In genomic region chr1:131733474-131734180, GRCm38 (mm10) we compare ENCODE assay signal across 26 mouse cellular contexts. TPM values are rescaled to one million over a fixed set of nuclear protein-coding genes. Genes with fewer than 3 reads are reported as not detected.
A peak's percentile ranks its signal among the peaks of the same experiment; 100 is the strongest.
DNase-seq lines count a peak whose midpoint lies in the region; ATAC-seq and TF ChIP-seq lines count a peak whose summit lies in the region.
"Had no signal": no experiment of that assay in that cellular context is flagged by ENCODE, and none has a peak within 500 bp of the region (broad histone marks: within the 10 kb centered on the region; RNA-seq: fewer than 3 reads in every experiment).

No protein-coding gene starts in this region.

- no peak for TF ChIP-seq EP300 in lung, postnatal 0 days (IDR thresholded peaks at IDR 0.05)

- no peak overlapping the region for H3K4me2 ChIP-seq in hindbrain, postnatal 0 days (ENCODE audit: low read depth, low read length)
- no peak overlapping the region for H3K4me2 ChIP-seq in hindbrain, embryonic 11.5 days (replicated peaks; ENCODE audit: low read depth, low read length)
- H3K4me2 ChIP-seq in kidney, postnatal 0 days (ENCODE audit: low read length) = no peak overlapping the region
- no peak overlapping the region for H3K4me2 ChIP-seq in lung, postnatal 0 days (replicated peaks; ENCODE audit: low read depth, low read length)
- H3K4me2 ChIP-seq: heart, embryonic 15.5 days had no signal

- H3K9me3 ChIP-seq in hindbrain, postnatal 0 days (ENCODE audit: low read length) = no peaks in the 10 kb centered on the region
- no peaks in the 10 kb centered on the region for H3K9me3 ChIP-seq in hindbrain, embryonic 11.5 days (ENCODE audit: control insufficient read depth, low read length)
- no peaks in the 10 kb centered on the region for H3K9me3 ChIP-seq in kidney, postnatal 0 days (replicated peaks; ENCODE audit: low read length)
- H3K9me3 ChIP-seq in lung, postnatal 0 days (ENCODE audit: low read length) = no peaks in the 10 kb centered on the region
- H3K9me3 ChIP-seq: heart, embryonic 15.5 days; limb, embryonic 10.5 days; megakaryocyte, embryonic 14.5 days had no signal

- no peak overlapping the region for H3K4me3 ChIP-seq in hindbrain, postnatal 0 days (ENCODE audit: low read length)
- H3K4me3 ChIP-seq in hindbrain, embryonic 11.5 days (ENCODE audit: low read depth, low read length) = no peak overlapping the region
- H3K4me3 ChIP-seq in kidney, postnatal 0 days (replicated peaks; ENCODE audit: low read depth, low read length) = no peak overlapping the region
- H3K4me3 ChIP-seq in lung, postnatal 0 days (ENCODE audit: low read depth, low read length) = no peak overlapping the region
- H3K4me3 ChIP-seq: heart, embryonic 15.5 days; left cerebral cortex, adult 2 months; limb, embryonic 10.5 days; megakaryocyte, embryonic 14.5 days had no signal

- H3K9ac ChIP-seq in hindbrain, postnatal 0 days (replicated peaks; ENCODE audit: low read length) = no peak overlapping the region
- H3K9ac ChIP-seq in hindbrain, embryonic 11.5 days (ENCODE audit: low read depth, low read length) = no peak overlapping the region
- no peak overlapping the region for H3K9ac ChIP-seq in kidney, postnatal 0 days (ENCODE audit: low read depth, low read length)
- H3K9ac ChIP-seq in lung, postnatal 0 days (replicated peaks; ENCODE audit: low read depth) = no peak overlapping the region
- H3K9ac ChIP-seq: heart, embryonic 15.5 days; liver, postnatal 0 days had no signal

- 46% methylated on average over 13 of the region's 13 CpGs for WGBS in hindbrain, postnatal 0 days
- WGBS in hindbrain, embryonic 11.5 days = 55% methylated on average over 13 of the region's 13 CpGs
- 44% methylated on average over 13 of the region's 13 CpGs for WGBS in kidney, postnatal 0 days
- 74% methylated on average over 13 of the region's 13 CpGs for WGBS in lung, postnatal 0 days

- H3K36me3 ChIP-seq in hindbrain, postnatal 0 days (ENCODE audit: insufficient read depth, low read length) = no peaks in the 10 kb centered on the region
- H3K36me3 ChIP-seq in hindbrain, embryonic 11.5 days (ENCODE audit: control insufficient read depth, insufficient read depth, low read length) = no peaks in the 10 kb centered on the region
- no peaks in the 10 kb centered on the region for H3K36me3 ChIP-seq in kidney, postnatal 0 days (ENCODE audit: insufficient read depth, low read length)
- H3K36me3 ChIP-seq in lung, postnatal 0 days (ENCODE audit: insufficient read depth, low read length) = no peaks in the 10 kb centered on the region
- H3K36me3 ChIP-seq: heart, embryonic 15.5 days; limb, embryonic 10.5 days had no signal

- no peak overlapping the region for H3K27ac ChIP-seq in hindbrain, postnatal 0 days
- H3K27ac ChIP-seq in hindbrain, embryonic 11.5 days (ENCODE audit: low read depth, low read length) = no peak overlapping the region
- H3K27ac ChIP-seq in kidney, postnatal 0 days = peak overlapping the region; percentile 70
- H3K27ac ChIP-seq in lung, postnatal 0 days (ENCODE audit: low read length) = no peak overlapping the region
- H3K27ac ChIP-seq: heart, embryonic 15.5 days; left cerebral cortex, adult 2 months; limb, embryonic 10.5 days had no signal

- no peaks in the 10 kb centered on the region for H3K27me3 ChIP-seq in hindbrain, postnatal 0 days (ENCODE audit: insufficient read depth, low read length)
- no peaks in the 10 kb centered on the region for H3K27me3 ChIP-seq in hindbrain, embryonic 11.5 days (ENCODE audit: control insufficient read depth, insufficient read depth, low read length)
- H3K27me3 ChIP-seq in kidney, postnatal 0 days (ENCODE audit: insufficient read depth, low read length) = no peaks in the 10 kb centered on the region
- no peaks in the 10 kb centered on the region for H3K27me3 ChIP-seq in lung, postnatal 0 days (replicated peaks; ENCODE audit: insufficient read depth, low read length)
- H3K27me3 ChIP-seq: heart, embryonic 15.5 days had no signal

- ATAC-seq in hindbrain, postnatal 0 days = 0 out of 2 replicates have a peak, but pooled peaks have one; percentile 15
- ATAC-seq in hindbrain, embryonic 11.5 days (ENCODE audit: low FRiP score) = no peak
- ATAC-seq in kidney, postnatal 0 days (replicated peaks; ENCODE audit: low FRiP score, low read depth) = peak; percentile 48; the same call in 1 of the 2 replicates
- ATAC-seq in lung, postnatal 0 days = no peak
- ATAC-seq in megakaryocyte, adult 5-6 weeks (ENCODE audit: poor library complexity, severe bottlenecking) = no peak
- ATAC-seq: forebrain, embryonic 14.5 days; liver, postnatal 0 days; midbrain, embryonic 16.5 days had no signal

- no peak for DNase-seq in hindbrain, postnatal 0 days (ENCODE audit: low spot score)
- DNase-seq in hindbrain, embryonic 11.5 days (ENCODE audit: low spot score) = no peak
- DNase-seq in kidney, adult 18-20 months = peak; percentile 54
- DNase-seq in kidney, postnatal 0 days (ENCODE audit: low spot score) = peak; percentile 19
- DNase-seq in gastrocnemius, postnatal 4 days (ENCODE audit: low spot score in 2 of 2) = no peak
- DNase-seq in lung, postnatal 0 days (ENCODE audit: low spot score) = no peak
- DNase-seq: adrenal gland, postnatal 10 days; B cell, adult 2 months; cerebellum, adult 9-10 months; gastrocnemius, postnatal 10 days; heart, adult 18-20 months; liver, postnatal 0 days; lung, postnatal 14 days; right cerebral cortex, postnatal 4 days; thymus, postnatal 14 days had no signal

- no peaks in the 10 kb centered on the region for H3K4me1 ChIP-seq in hindbrain, postnatal 0 days (ENCODE audit: insufficient read depth, low read length)
- no peaks in the 10 kb centered on the region for H3K4me1 ChIP-seq in hindbrain, embryonic 11.5 days (replicated peaks; ENCODE audit: control insufficient read depth, insufficient read depth, low read length)
- peaks cover 10% of the 10 kb centered on the region; the same call in 1 of the 2 replicates for H3K4me1 ChIP-seq in kidney, postnatal 0 days (replicated peaks; ENCODE audit: insufficient read depth, low read length)
- no peaks in the 10 kb centered on the region for H3K4me1 ChIP-seq in lung, postnatal 0 days (ENCODE audit: insufficient read depth, low read depth, low read length)
- H3K4me1 ChIP-seq: limb, embryonic 10.5 days had no signal

- no peak for TF ChIP-seq CTCF in hindbrain, postnatal 0 days (IDR thresholded peaks at IDR 0.05; ENCODE audit: low read depth)
- no peak for TF ChIP-seq CTCF in kidney, postnatal 0 days (IDR thresholded peaks at IDR 0.05; ENCODE audit: low read depth)
- TF ChIP-seq CTCF in lung, postnatal 0 days (IDR thresholded peaks at IDR 0.05) = no peak

RNA-seq across cellular contexts. Expression of gene Slc26a9, which starts 10.2 kb away (rescaled TPM):
- total RNA-seq in hindbrain, postnatal 0 days (2014; rRNA removed) = 0.07 and 0.37 TPM in 2 replicates
- 0.09 and 0.10 TPM in 2 replicates for polyA plus RNA-seq in hindbrain, postnatal 0 days (2015; fragmentation: Nextera tagmentation; extraction: Ambion mirVana)
- polyA plus RNA-seq in hindbrain, embryonic 11.5 days (2014; fragmentation: Nextera tagmentation; extraction: Ambion mirVana) = 0.15 and 0.38 TPM in 2 replicates
- 0.09 and 0.20 TPM in 2 replicates for polyA plus RNA-seq in kidney, postnatal 0 days (2015; fragmentation: Nextera tagmentation; extraction: Ambion mirVana)
- under 1 TPM in 1 of 2 experiments, not detected in 1; 0.39 TPM for total RNA-seq in gastrocnemius, postnatal 4 days (2021)
- polyA plus RNA-seq in lung, postnatal 0 days (2015; fragmentation: Nextera tagmentation; extraction: Ambion mirVana) = 10.9 and 12.3 TPM in 2 replicates
- total RNA-seq in megakaryocyte, adult 5-6 weeks (2015) = not detected in 2 replicates
- not detected in 2 replicates for total RNA-seq in megakaryocyte, adult 5-6 weeks (2017)
- total RNA-seq: common myeloid progenitor, adult 5-6 weeks; gastrocnemius, postnatal 10 days; hematopoietic stem cell, adult 5-6 weeks; neutrophil, adult 5-6 weeks had no signal
- polyA plus RNA-seq: limb, embryonic 10.5 days; liver, adult 2 months; liver, postnatal 0 days had no signal

RNA-seq across cellular contexts. Expression of gene Rab7b, which starts 45.1 kb away (rescaled TPM):
- 0.10 and 2.8 TPM in 2 replicates for total RNA-seq in hindbrain, postnatal 0 days (2014; rRNA removed)
- 1.2 and 1.6 TPM in 2 replicates for polyA plus RNA-seq in hindbrain, postnatal 0 days (2015; fragmentation: Nextera tagmentation; extraction: Ambion mirVana)
- 0.91 and 1.6 TPM in 2 replicates for polyA plus RNA-seq in hindbrain, embryonic 11.5 days (2014; fragmentation: Nextera tagmentation; extraction: Ambion mirVana)
- polyA plus RNA-seq in kidney, postnatal 0 days (2015; fragmentation: Nextera tagmentation; extraction: Ambion mirVana) = 1.7 and 2.1 TPM in 2 replicates
- 10 to 100 TPM; 13.2 to 13.3 TPM for total RNA-seq in gastrocnemius, postnatal 4 days (2021)
- 3.8 and 4.0 TPM in 2 replicates for polyA plus RNA-seq in lung, postnatal 0 days (2015; fragmentation: Nextera tagmentation; extraction: Ambion mirVana)
- total RNA-seq in megakaryocyte, adult 5-6 weeks (2015) = 3.3 and 4.0 TPM in 2 replicates
- 22.4 TPM in 2 replicates for total RNA-seq in megakaryocyte, adult 5-6 weeks (2017)

Comparison
In these comparisons a context has a peak if more than half of its experiments do, and no peak if none do; other contexts are left out.
1. ATAC-seq: peak in hindbrain, postnatal 0 days (single experiment) and kidney, postnatal 0 days (single experiment); none in hindbrain, embryonic 11.5 days (single experiment), lung, postnatal 0 days (single experiment) and megakaryocyte, adult 5-6 weeks (single experiment).
2. DNase-seq: peak in kidney, adult 18-20 months (single experiment) and kidney, postnatal 0 days (single experiment); none in hindbrain, postnatal 0 days (single experiment), hindbrain, embryonic 11.5 days (single experiment), gastrocnemius, postnatal 4 days (0 of 2) and lung, postnatal 0 days (single experiment).